In genomic region chr13:79555572-79556280, GRCm38 (mm10) we compare ENCODE assay signal across 16 mouse cellular contexts.
"Had no signal": no experiment of that assay in that cellular context is flagged by ENCODE, and none has a peak within 500 bp of the region (broad histone marks: within the 10 kb centered on the region; RNA-seq: fewer than 3 reads in every experiment).

No protein-coding gene starts in this region.

- H3K9ac ChIP-seq: liver, embryonic 13.5 days; liver, embryonic 15.5 days; lung, embryonic 14.5 days; midbrain, embryonic 12.5 days; midbrain, embryonic 15.5 days; neural tube, embryonic 12.5 days had no signal

- ATAC-seq: midbrain, embryonic 15.5 days had no signal

- H3K4me1 ChIP-seq: liver, embryonic 13.5 days; liver, embryonic 15.5 days; midbrain, embryonic 15.5 days; neural tube, embryonic 12.5 days had no signal

- H3K36me3 ChIP-seq: liver, embryonic 13.5 days; liver, embryonic 15.5 days; midbrain, embryonic 10.5 days; midbrain, embryonic 12.5 days; midbrain, embryonic 15.5 days; neural tube, embryonic 12.5 days had no signal

- H3K4me3 ChIP-seq: liver, embryonic 13.5 days; liver, embryonic 15.5 days; midbrain, embryonic 10.5 days; midbrain, embryonic 12.5 days; midbrain, embryonic 15.5 days; neural tube, embryonic 12.5 days had no signal

- H3K4me2 ChIP-seq: liver, embryonic 11.5 days; liver, embryonic 13.5 days; liver, embryonic 15.5 days; lung, embryonic 14.5 days; midbrain, embryonic 12.5 days; midbrain, embryonic 15.5 days; neural tube, embryonic 12.5 days had no signal

- H3K27ac ChIP-seq: liver, embryonic 13.5 days; liver, embryonic 15.5 days; midbrain, embryonic 10.5 days; midbrain, embryonic 12.5 days; midbrain, embryonic 15.5 days; neural tube, embryonic 12.5 days had no signal

- DNase-seq: liver, embryonic 13.5 days; lung, adult 18-20 months; lung, embryonic 14.5 days; lung, postnatal 10 days; lung, postnatal 4 days; right cerebral cortex, postnatal 14 days; right cerebral cortex, postnatal 4 days; thymus, adult 2 months; thymus, postnatal 25 days; thymus, postnatal 4 days had no signal

- H3K27me3 ChIP-seq: liver, embryonic 13.5 days; liver, embryonic 15.5 days; midbrain, embryonic 12.5 days; midbrain, embryonic 15.5 days; neural tube, embryonic 12.5 days had no signal

- H3K9me3 ChIP-seq: liver, embryonic 13.5 days; liver, embryonic 15.5 days; midbrain, embryonic 12.5 days; midbrain, embryonic 15.5 days; neural tube, embryonic 12.5 days had no signal
